Mouse (Mus musculus): ENCODE measurements around the gene Ankrd28.

DNA sequence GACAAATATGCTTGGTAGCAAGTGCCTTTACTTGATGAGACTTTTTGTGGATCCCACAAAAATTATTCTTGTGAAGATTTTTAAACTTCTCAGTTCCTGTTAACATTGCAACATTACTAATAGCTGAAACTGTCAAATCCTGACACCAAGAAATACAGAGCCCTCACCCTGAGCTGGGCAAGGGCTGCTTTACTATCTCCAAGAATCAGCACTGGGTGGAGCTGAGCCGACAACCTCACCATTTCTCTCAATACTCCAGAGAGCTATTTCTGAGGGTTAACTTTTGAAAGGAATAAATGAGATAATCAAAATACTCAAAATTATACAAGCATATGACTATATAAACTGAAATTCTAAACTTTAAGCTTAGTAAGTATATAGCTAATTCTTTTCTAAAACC lies 121.1 kb downstream of the Ankrd28 start:
- TF ChIP-seq POLR2A (IDR thresholded peaks at IDR 0.05; ENCODE audit: low read depth, low read length) = no peak
- no peak for TF ChIP-seq CTCF (IDR thresholded peaks at IDR 0.05; ENCODE audit: extremely low read depth, insufficient read depth, insufficient read length, insufficient replicate concordance)

Measured in spleen, adult 2 months (tissue).